Mouse (Mus musculus) embryonic fibroblast, embryonic 13.5 days (primary cell): ENCODE measurements at regions not wholly inside any gene's neighbourhood (a gene's known extent, or its start where the extent isn't known, plus 50 kb on each side); places are given as distances from the start of the nearest gene placed in this dataset.

Experiments
- CTCF ChIP-seq: IDR thresholded peaks from 2 replicates; pipeline ENCODE4 v1.5.1; 2011; ENCODE audit warnings: mild to moderate bottlenecking, control low read depth, low read length, moderate library complexity, borderline replicate concordance; ENCODE audit not compliant: insufficient read depth
- POLR2A ChIP-seq: IDR thresholded peaks from 2 replicates; pipeline ENCODE4 v1.6.1; 2011; ENCODE audit warnings: low read depth, mild to moderate bottlenecking, control low read depth, low read length, moderate library complexity

DNA sequence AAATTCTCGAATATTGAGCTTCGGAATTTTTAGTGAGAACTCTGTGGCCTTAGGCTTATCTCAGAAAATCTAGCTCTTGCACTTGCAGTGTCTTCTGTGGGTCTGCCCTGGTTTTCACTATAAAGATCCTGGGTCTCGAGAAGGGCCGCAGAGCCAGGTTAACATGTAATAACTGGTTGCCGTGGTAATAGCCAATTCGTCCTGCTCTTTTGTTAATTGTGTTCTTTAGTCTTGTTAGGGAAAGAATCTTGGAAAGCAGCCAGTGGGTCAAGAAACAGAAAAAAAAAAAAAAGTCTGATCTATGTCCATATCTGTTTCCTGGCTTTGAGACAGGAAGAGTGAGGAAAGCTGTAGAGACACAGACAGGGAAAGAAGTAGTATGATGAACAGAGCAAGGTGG lies 217.9 kb downstream of the Tpbg start:
- no peak for TF ChIP-seq CTCF
- TF ChIP-seq POLR2A = no peak
